Mouse (Mus musculus) intestine, postnatal 0 days (tissue): ENCODE data around the gene Myrip. TPM values are rescaled to one million over a fixed set of nuclear protein-coding genes. Genes with fewer than 3 reads are reported as not detected.

Experiments used
- ATAC-seq: fragments of 200-750 bp; cut with Nextera tagmentation; 2 replicates; pipeline ENCODE4 v1.8.0; 2017; ENCODE audit warnings: mild to moderate bottlenecking, moderate TSS enrichment, moderate library complexity
- H3K27ac ChIP-seq: fragments of 300-500 bp; sonication (generic); 2 replicates; pipeline ENCODE4 v1.5.1; 2014; ENCODE audit warnings: mild to moderate bottlenecking, low read depth, low read length, moderate library complexity
- H3K27me3 ChIP-seq: fragments of 300-500 bp; sonication (generic); replicated peaks from 2 replicates; pipeline ENCODE4 v1.6.1; 2014; ENCODE audit warnings: low read length, mixed read lengths; ENCODE audit not compliant: control insufficient read depth, insufficient read depth
- H3K36me3 ChIP-seq: fragments of 300-500 bp; sonication (generic); 2 replicates; pipeline ENCODE4 v1.6.1; 2014; ENCODE audit warnings: mild to moderate bottlenecking, moderate library complexity; ENCODE audit not compliant: control insufficient read depth, insufficient read depth
- H3K4me1 ChIP-seq: fragments of 300-500 bp; sonication (generic); replicated peaks from 2 replicates; pipeline ENCODE4 v1.6.1; 2014; ENCODE audit warnings: antibody characterized with exemption, low read length, mixed read lengths; ENCODE audit not compliant: control insufficient read depth, insufficient read depth
- H3K4me2 ChIP-seq: fragments of 300-500 bp; sonication (generic); replicated peaks from 2 replicates; pipeline ENCODE4 v1.6.1; 2014; ENCODE audit warnings: low read depth, mild to moderate bottlenecking, moderate library complexity
- H3K4me3 ChIP-seq: fragments of 300-500 bp; sonication (generic); 2 replicates; pipeline ENCODE4 v1.5.1; 2014; ENCODE audit warnings: low read depth, low read length
- H3K9ac ChIP-seq: fragments of 300-500 bp; sonication (generic); 2 replicates; pipeline ENCODE4 v1.6.1; 2014; ENCODE audit warnings: mild to moderate bottlenecking, low read depth, low read length
- H3K9me3 ChIP-seq: fragments of 300-500 bp; sonication (generic); 2 replicates; pipeline ENCODE4 v1.6.1; 2016; ENCODE audit warnings: mixed run types; ENCODE audit not compliant: control insufficient read depth
- CTCF ChIP-seq: sonication (generic); IDR thresholded peaks from 2 replicates; pipeline ENCODE4 v1.5.1; 2016; ENCODE audit warnings: low read depth, mild to moderate bottlenecking, control low read depth, antibody characterized with exemption, moderate library complexity
- WGBS: fragments of 180-500 bp; shearing (Covaris S2); extraction: QIAGEN DNeasy Blood & Tissue Kit; methylation state at CpG from one replicate; pipeline ENCODE4 v1.1.7; 2014; 5-methylcytosine and 5-hydroxymethylcytosine counted together
- polyA plus RNA-seq: library from polyadenylated mRNA; unstranded; fragments of >200 nt; fragmentation: Nextera tagmentation; extraction: Ambion mirVana; gene quantifications from 2 replicates; pipeline ENCODE4 v1.2.1, GENCODE M21; 2015

Gene Myrip
- polyA plus RNA-seq, 1 experiment from 2014 or later, result 0.47 TPM

DNA sequence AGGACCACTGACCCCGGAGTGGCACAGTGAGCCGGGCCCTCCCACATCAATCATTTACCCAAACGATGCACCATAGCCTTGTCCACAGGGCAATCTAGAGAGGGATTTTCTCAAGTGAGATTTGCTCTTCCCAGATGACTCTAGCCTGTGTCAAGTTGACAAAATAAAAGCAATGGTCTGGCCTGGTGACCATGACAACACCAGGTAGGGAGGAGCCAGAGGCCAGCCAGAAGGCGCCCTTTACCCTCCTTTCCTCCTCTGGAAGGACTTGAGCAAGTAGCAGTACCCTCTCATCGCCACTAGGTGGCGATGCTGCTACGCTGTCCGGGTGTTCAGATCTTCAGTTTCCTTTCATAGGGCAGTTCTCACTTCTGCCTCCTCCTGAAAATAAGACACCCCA is 132.4 kb downstream of the Myrip start:
- peak; percentile 72 for ATAC-seq
- peak; percentile 95 for TF ChIP-seq CTCF
- Histone ChIP-seq H3K36me3 (no peaks in the 10 kb centered on the region), H3K4me2 (no peak overlapping the region), H3K9me3 (no peaks in the 10 kb centered on the region), H3K4me1 (no peaks in the 10 kb centered on the region), H3K4me3 (no peak overlapping the region), H3K9ac (no peak overlapping the region), H3K27ac (no peak overlapping the region), H3K27me3 (no peaks in the 10 kb centered on the region)
- 10% methylated on average over 8 of the region's 8 CpGs for WGBS

DNA sequence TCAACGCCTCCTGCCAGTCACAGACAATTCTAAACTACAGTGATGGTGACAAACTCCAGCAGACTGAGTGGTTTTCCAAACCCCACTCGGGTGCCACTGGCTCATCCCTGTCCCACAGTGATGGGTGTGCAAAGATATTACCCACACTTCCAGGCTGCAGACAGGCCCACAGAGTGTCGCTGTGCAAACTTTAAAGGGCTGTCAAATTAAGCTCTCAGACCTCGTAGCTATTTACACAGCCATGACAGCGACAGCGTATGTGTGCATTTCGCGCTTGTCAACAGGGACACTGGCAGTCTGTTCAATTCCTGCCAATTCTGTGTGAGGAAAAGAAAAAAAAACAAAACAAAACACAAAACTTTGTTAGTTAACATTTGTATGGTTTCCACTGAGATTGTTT is 134.5 kb downstream of the Myrip start:
- TF ChIP-seq CTCF, result no peak
- no peak overlapping the region for H3K4me3 ChIP-seq
- no peaks in the 10 kb centered on the region for H3K4me1 ChIP-seq
- no peak for ATAC-seq
- H3K4me2 ChIP-seq, result no peak overlapping the region
- 57% methylated on average over 8 of the region's 8 CpGs for WGBS
- no peak overlapping the region for H3K9ac ChIP-seq
- no peaks in the 10 kb centered on the region for H3K9me3 ChIP-seq
- H3K36me3 ChIP-seq, result no peaks in the 10 kb centered on the region
- no peaks in the 10 kb centered on the region for H3K27me3 ChIP-seq
- H3K27ac ChIP-seq, result no peak overlapping the region

DNA sequence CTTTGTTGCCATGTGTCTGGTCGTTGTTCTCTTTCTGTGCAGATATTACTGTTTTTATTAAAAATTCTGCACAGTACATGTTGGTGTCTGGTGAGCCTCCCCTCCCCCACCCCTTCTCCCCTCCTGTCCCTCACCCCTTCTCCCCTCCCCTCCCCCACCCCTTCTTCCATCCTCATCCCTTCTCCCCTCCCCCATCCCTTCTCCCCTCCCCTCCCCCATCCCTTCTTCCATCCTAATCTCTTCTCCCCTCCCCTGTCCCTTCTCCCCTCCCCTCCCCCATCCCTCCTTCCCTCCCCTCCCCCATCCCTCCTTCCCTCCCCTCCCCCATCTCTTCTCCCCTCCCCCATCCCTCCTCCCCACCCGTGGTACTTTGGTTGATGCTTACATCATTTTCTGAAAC is 135.5 kb downstream of the Myrip start:
- H3K4me2 ChIP-seq, result no peak overlapping the region
- ATAC-seq, result no peak
- H3K9me3 ChIP-seq, result no peaks in the 10 kb centered on the region
- no peak overlapping the region for H3K27ac ChIP-seq
- H3K4me1 ChIP-seq, result no peaks in the 10 kb centered on the region
- no peaks in the 10 kb centered on the region for H3K36me3 ChIP-seq
- no peak for TF ChIP-seq CTCF
- no peak overlapping the region for H3K4me3 ChIP-seq
- WGBS, result 73% methylated on average over 2 of the region's 2 CpGs
- no peaks in the 10 kb centered on the region for H3K27me3 ChIP-seq
- no peak overlapping the region for H3K9ac ChIP-seq

DNA sequence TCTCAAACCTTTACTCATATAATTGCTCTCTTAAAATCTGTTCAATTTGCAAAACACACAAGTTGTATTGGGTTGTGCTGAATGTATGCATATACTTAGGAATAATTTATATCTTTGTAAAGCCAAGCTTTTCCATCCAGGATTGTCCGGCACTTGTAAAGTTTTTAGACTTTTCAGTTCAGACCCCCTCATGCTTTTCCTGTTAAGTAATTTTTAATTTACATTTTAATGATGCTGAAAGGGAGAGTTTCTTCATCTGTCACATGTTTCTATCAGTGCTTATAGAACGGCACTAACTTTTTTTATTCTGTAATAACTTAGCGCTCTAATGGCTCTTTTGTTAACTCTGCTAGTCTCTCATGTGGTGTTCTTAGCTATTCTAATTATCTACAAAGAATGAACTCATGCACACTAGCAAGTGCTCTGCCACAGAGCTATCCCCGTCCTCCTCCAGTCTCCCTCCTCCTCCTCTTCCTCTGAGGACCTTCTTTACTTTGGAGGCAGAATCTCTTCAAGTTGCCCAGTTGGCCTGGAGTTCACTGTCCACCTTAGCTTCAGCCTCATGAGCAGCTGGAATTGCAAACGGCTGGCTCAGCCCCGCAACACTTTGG is 136.1 kb downstream of the Myrip start:
- ATAC-seq, result no peak
- no peak overlapping the region for H3K4me3 ChIP-seq
- H3K9ac ChIP-seq, result no peak overlapping the region
- no peaks in the 10 kb centered on the region for H3K4me1 ChIP-seq
- H3K9me3 ChIP-seq, result no peaks in the 10 kb centered on the region
- TF ChIP-seq CTCF, result no peak
- 83% methylated on average over 6 of the region's 6 CpGs for WGBS
- no peak overlapping the region for H3K4me2 ChIP-seq
- H3K27me3 ChIP-seq, result no peaks in the 10 kb centered on the region
- H3K36me3 ChIP-seq, result no peaks in the 10 kb centered on the region
- H3K27ac ChIP-seq, result no peak overlapping the region

DNA sequence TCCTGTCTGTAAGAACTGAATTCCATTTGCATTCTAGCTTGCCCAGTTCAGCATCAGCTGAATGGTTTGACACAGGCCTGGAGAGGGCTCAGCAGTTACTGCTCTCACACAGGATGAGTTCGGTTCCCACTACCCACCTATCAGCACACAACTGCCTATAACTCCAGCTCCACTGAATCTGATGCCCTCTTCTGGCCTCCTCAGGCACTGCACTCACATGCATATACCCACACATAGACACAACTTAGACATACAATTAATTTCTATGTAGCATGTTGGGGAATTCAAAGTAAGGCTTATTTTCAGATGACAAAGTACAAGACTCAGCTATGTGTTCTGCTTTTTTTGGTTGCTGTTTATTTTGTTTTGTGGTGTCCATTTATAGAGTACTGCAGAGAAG is 137.0 kb downstream of the Myrip start:
- H3K36me3 ChIP-seq, result no peaks in the 10 kb centered on the region
- 0 out of 2 replicates have a peak, but pooled peaks have one; percentile 19 for TF ChIP-seq CTCF
- H3K4me1 ChIP-seq, result no peaks in the 10 kb centered on the region
- H3K9me3 ChIP-seq, result no peaks in the 10 kb centered on the region
- no peak for ATAC-seq
- H3K27ac ChIP-seq, result no peak overlapping the region
- H3K4me3 ChIP-seq, result no peak overlapping the region
- no peaks in the 10 kb centered on the region for H3K27me3 ChIP-seq
- no peak overlapping the region for H3K4me2 ChIP-seq
- WGBS, result 100% methylated on average over 1 of the region's 1 CpGs
- H3K9ac ChIP-seq, result no peak overlapping the region

DNA sequence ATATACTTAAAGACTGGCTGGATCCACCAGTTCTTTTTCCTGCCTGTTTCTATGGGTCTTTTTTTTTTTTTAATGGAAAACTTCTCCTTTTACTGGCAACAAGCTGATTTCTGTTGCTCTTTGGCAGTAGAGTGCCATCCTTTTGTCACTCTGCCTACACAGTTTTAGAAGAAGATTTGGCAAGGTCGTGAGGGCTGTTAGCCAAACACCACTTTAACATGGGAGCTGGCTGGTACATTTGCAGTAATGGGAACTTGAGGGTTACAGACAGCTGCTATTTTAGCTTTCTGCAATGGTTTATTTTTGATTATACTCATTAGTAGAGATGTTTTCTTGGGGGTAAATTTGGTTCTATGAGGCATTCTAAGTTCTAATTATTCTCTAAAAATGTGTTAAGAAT is 137.5 kb downstream of the Myrip start:
- no peak for TF ChIP-seq CTCF
- Histone ChIP-seq H3K4me2 (no peak overlapping the region), H3K27ac (no peak overlapping the region), H3K27me3 (no peaks in the 10 kb centered on the region), H3K36me3 (no peaks in the 10 kb centered on the region), H3K9ac (no peak overlapping the region), H3K4me1 (no peaks in the 10 kb centered on the region), H3K9me3 (no peaks in the 10 kb centered on the region), H3K4me3 (no peak overlapping the region)
- ATAC-seq, result no peak
- WGBS, result 67% methylated on average over 1 of the region's 1 CpGs

DNA sequence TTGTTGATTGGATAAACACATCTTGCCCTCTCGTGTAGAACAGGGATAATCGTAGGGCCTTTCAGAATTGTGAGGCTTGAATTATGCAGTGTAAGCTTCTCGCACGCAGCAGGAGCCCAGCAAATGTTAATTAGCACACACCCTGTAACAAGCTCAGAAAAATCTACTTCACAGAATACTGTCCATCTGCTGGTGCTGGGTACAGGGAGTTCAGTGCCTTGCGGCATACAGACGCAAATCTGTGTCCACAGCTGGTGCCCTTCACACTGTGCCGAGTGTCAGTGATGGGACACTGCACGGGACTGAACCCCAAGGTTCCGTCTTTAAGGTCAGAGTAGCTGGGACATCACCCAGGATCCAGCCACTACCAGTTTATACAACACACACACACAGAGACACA is 143.3 kb downstream of the Myrip start:
- H3K9ac ChIP-seq, result no peak overlapping the region
- 84% methylated on average over 9 of the region's 9 CpGs for WGBS
- H3K36me3 ChIP-seq, result no peaks in the 10 kb centered on the region
- no peaks in the 10 kb centered on the region for H3K27me3 ChIP-seq
- H3K9me3 ChIP-seq, result no peaks in the 10 kb centered on the region
- no peaks in the 10 kb centered on the region for H3K4me1 ChIP-seq
- H3K4me2 ChIP-seq, result no peak overlapping the region
- no peak overlapping the region for H3K27ac ChIP-seq
- no peak for ATAC-seq
- no peak overlapping the region for H3K4me3 ChIP-seq
- no peak for TF ChIP-seq CTCF
